Mouse (Mus musculus) testis, adult 2 months (tissue): ENCODE measurements around the gene Agpat4.

Experiments
- CTCF ChIP-seq: fragments of 200-500 bp; IDR thresholded peaks from 2 replicates; pipeline ENCODE4 v1.5.1; 2012; ENCODE audit warnings: low read depth, mild to moderate bottlenecking, inconsistent platforms, low read length, moderate library complexity; ENCODE audit not compliant: control insufficient read depth, insufficient read depth, insufficient replicate concordance
- POLR2A ChIP-seq: fragments of 200-500 bp; IDR thresholded peaks from 2 replicates; pipeline ENCODE4 v1.6.1; 2012; ENCODE audit warnings: low read depth, mild to moderate bottlenecking, inconsistent platforms, low read length, moderate library complexity; ENCODE audit not compliant: control insufficient read depth

DNA sequence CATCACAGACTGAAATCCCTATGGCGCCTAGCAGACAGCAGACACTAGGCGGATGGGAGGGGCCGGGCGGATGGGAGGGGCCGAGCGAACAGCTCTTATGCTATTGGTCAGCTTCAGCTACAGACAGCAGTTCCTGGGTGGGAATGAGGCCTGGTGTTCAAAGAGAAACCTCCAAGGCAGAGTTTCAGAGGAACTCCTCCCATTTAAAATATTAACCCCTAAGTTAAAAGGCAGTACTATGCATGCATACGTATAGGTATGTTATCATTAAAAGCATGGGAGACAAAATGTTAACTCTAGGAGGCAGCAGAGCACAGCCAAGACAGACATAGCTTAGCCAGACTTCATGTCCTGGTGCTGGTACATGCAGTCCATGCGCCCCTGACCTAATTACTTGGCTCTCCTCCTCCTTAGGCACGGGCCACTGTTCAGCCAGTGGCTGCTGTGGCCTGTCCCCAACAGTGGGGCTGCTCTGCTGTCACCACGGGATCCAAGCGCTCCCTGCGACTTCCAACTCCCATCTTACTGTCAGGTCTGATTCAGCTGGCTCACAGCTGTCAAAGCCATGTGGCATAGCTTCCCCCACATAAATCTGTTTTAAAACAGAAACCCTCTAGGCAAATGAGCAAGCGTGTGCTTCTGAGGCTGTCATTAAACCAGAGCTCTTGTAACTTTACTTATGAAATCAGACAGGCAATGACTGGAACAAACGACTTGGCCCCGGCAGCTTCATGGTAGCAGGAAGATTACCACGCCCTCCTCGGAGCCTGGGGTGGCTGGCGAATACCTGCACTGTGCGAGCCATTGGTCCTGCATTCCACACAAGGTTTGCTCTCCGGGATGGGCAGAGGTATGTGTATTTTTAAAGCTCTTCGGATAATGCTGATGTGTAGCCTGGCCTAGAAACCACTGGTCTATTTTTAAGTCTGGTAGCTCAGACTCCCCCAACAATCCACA is 147.7 kb downstream of the Agpat4 start:
- TF ChIP-seq CTCF (peak; percentile 27; the same call in 1 of the 2 replicates), POLR2A (no peak)
